Mouse (Mus musculus): ENCODE data around the gene Stim2.

DNA sequence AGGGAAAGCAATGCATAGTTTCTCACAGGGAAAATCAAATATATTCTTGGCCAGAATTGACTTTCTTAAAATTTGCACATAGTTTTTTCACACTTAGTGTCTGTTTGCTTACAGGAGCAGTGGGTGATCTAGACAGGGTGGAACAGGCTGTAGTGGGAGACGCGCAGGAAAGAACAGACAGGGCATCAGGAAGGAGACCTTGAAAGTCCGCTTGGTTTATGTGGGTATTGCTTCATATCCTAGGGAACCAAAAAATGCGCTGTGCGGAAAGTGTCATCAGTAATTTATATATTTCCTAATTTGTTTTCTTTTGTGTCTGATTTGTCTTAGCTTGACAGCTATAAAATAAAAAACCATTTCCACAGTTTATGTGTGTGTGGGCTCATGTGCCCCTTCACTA, 110.8 kb downstream of the Stim2 start:
- TF ChIP-seq CTCF (IDR thresholded peaks at IDR 0.05; ENCODE audit: low read depth), result no peak
- TF ChIP-seq EP300 (IDR thresholded peaks at IDR 0.05; ENCODE audit: low read depth), result no peak
